Mouse (Mus musculus): ENCODE data around the gene Phkg2.
"Not testable (repeated sequence)": the region's sequence is repeated elsewhere in the genome, so short reads cannot be mapped to it uniquely, and the experiment has no call there.

Phkg2 gene

DNA sequence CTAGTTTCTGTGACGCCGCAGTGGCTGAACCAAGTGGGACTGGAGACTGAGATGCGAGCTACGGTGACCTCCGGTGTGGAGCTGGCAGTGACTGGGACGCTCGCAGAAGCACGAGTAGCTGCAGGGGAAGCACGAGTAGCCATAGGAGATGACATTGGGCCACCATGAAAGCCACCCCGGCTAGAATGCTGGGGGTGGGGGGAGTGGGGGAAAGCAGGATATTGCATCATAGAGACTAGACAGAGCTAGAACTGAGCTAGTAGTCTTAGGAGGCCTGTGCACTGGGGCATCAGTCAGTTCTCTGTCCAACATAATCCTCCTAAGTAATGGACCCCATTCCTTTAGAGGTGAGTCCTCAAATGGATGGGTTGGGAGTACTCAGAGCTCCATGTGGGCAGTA lies 31.1 kb downstream of the Phkg2 start:
- no peak for DNase-seq (ENCODE audit: low spot score)

DNA sequence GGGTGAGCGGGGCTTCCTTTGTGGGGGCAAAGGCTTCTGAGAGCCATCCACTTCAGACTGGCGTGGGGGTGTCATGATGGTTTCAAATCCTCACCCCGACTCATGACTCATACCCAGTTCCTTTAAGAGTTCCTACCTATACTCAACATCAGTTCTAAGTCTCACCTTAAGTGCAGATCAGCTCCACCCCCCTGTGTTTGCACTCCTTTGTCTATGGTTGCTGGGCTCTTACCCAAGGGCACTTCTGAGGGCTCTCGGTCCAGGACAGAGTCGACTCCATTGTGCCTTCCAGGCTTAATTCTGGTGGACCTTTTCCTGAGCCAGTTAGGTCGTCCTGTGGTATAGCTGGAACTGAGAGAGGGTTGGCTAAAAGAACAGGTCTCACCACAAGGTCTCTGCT lies 34.0 kb downstream of the Phkg2 start:
- DNase-seq (ENCODE audit: low spot score) = no peak

DNA sequence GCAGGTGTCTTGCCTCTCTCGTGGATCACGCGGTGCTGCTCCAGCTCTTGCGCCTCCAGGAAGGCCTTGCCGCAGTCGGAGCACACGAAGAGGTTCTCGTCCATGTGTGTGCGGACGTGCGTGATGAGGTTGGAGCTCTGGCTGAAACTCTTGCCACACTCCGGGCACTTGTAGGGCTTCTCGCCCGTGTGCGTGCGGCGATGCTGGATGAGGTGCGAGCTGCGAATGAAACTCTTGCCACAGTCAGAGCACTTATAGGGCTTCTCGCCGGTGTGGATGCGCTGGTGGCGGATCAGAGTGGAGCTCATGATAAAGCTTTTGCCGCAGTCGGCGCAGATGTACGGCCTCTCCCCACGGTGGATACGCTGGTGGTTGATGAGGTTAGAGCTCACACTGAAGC lies 37.9 kb downstream of the Phkg2 start:
- no peak for DNase-seq (ENCODE audit: low spot score)

DNA sequence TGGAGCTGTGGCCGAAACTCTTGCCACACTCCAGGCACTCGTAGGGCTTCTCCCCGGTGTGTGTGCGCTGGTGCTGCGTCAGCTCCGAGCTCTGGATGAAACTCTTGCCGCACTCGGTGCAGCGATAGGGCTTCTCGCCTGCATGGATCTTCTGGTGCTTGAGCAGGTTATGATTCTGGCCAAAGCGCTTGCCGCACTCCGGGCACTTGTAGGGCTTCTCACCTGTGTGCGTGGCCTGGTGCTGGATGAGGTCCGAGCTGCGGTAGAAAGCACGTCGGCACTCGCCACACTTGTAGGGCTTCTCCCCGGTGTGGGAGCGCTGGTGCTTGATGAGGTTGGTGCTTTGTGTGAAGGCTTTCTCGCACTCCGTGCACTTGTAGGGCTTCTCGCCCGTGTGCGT lies 38.4 kb downstream of the Phkg2 start:
- DNase-seq (ENCODE audit: low spot score) = no peak

DNA sequence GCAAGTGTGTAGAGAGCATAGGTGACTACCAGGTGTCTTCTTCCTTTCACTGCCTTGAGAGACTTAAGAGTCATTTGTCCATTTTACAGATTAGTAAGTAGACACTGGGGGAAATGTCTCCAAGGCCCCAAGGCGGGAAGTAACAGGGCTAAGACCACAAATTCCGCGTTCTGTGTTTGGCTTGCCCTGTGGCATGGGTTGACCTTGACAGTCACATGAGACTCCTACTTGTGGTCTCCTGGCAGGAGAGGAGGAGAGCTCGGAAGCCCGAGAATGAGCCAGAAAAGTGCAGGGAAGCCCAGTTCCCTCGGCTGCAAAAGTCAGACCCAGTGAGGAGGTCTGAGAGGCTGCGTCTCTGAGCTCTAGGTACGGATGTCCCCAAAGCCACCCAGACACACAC lies 40.4 kb downstream of the Phkg2 start:
- DNase-seq (ENCODE audit: low spot score) = no peak

DNA sequence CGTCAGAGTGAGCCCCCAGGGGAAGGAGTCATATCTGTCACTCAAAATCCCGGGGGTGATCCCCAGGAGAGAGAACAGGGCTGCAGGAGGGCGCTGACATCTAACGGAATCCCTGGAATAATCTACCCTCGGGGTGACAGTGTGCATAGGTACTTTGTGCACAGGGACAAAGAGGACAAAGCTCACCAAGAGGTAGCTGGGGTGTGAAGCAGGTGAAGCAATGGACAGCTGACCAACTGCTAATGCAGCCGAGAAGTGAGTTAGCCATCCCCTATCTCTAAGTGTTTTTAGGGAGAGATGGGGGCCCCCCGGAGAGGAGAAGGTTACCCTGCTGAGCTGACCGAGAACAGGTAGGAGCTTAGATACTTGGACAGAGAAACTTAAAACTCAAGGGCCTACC lies 41.0 kb downstream of the Phkg2 start:
- DNase-seq (ENCODE audit: low spot score) = no peak

DNA sequence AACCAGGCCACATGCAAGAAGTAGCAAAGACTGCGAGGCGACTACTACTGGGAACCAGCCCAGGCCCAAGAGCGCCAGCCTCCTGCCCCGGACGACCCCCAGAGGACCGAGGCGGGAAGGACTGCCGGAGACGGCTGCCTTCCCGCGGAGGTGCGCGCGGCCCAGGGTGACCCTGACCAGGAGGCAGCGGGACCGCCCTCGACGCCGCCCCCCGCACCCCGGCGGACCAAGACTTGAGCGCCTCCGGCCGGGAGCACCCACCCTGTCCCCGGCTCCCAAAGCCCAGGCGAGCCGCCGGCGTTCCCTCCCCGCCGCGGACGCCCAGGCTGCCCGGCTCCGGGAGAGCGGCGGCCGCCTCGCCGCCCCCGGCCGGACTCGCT lies 41.4 kb downstream of the Phkg2 start:
- DNase-seq (ENCODE audit: low spot score) = no peak

DNA sequence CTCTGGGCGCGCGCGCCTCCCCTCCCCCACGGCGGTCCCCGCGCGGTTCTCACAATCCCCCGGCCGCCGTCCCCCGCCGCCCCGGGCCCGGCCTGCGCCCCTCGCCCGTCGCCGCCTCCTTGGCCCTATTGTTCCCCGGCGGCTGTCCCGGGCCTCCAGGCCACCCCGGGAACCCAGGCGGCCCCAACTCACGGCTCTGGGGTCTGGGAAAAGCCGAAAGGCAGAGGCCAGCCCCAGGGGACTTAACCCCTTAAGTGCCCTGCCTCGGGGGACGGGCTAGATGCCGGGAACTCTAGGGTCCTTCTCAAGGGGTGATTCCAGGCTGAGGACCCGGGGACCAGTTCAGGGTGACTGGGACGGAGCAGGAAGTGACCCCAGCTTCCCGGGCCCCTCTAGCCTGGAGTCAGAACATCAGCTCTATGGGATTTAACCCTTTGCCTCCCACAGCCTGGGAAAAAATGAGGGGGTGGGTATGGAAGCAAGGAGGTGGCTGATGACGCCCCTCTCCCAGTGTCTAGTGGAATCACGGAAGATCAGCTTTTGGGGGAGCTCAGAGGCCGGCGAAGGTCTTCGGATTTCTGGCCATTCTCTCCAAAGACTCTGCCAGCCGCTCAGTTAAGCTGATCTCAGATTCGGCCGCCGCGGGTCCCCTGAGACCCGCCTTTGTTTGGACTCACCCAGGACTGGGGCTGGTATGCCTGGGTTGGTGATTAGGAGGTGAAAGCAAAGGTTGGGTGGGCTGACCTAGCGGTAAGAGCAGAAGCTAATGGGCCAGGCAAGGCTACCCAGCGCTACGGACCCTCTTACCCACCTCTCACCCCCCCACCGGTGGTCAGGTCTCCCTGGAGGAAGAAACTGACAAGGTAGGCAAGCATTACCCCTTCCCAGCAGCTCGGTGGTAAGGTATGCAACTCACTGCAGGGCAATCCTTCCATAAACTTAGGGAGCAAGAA lies 42.0 kb downstream of the Phkg2 start, which contains the start of gene Zfp629:
Zfp629 (minus strand) TSS at position 907 of the 953 bp plus-strand sequence.
- peak; percentile 57 for DNase-seq (ENCODE audit: low spot score)

DNA sequence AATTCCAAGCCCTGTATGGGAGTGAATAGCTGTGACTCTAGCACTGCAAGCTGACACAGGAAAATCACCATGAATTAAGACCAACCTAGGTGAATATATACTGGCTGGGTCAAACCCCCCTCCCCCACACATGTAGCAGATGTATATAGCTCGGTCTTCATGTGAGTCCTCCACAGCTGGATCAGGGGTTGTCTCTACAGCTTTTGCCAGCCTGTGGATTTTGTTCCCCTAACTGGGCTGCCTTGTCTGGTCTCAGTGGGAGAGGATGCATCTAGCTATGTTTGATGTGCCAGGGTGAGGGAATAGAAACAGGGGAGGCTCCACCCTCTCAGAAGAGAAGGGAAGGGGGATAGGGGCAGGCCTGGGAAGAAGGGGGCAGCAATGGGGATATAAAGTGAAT lies 43.2 kb downstream of the Phkg2 start:
- DNase-seq (ENCODE audit: low spot score) = no peak

DNA sequence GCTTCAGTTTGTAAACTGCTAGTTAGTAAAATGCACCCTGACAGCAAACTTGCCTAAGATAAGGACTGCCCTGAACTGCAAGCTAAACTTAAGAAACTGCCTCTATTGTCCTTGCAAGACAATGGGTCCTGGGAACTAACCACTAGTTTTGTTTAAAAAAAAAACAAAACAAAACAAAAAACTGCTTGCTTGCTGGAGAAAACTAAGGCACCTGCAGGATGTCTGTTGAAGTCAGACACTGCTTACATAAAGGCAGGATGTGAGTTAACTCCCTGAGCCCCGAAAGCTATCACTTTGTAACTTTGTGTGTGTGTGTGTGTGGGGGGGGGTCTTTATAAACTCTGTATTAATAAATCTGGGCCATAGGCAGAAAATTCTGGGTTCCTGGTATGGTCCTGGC lies 43.7 kb downstream of the Phkg2 start:
- no peak for DNase-seq (ENCODE audit: low spot score)

DNA sequence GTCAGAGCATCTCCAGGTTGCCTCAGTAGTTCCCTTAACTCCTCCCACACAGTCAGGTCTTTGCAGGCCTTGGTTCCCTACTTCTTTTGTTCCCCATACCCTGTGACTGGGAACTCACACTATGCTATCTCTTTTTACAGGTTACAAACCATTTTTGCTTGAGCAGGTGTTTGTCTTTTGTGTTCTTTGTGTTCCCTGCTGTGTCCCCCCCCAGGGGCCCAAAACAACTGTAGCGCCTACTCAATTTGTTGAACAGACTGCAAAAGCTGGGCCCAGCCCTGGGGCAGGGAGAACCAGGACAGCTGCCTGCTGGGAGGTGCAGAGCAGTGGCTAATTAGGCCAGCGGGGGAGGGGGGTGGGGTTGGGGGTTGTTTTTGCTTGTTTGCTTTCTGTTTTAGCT lies 44.8 kb downstream of the Phkg2 start:
- DNase-seq (ENCODE audit: low spot score) = no peak

DNA sequence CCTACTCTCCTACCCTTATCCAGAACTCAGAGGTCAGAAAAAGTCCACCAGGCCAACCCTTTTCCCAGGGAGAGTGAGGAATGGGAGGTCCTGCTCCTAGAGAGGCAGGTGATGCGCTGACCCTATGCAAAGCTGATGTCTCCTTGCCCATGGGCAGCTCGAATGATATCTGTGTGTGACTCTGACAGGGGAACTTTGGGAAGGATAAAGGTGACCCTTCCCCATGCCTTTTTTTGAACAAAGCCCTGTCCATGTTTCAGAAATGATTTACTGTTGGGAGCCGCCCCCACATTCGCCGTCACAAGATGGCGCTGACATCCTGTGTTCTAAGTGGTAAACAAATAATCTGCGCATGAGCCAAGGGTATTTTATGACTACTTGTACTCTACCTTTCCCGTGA lies 45.3 kb downstream of the Phkg2 start:
- DNase-seq (ENCODE audit: low spot score) = not testable (repeated sequence)

DNA sequence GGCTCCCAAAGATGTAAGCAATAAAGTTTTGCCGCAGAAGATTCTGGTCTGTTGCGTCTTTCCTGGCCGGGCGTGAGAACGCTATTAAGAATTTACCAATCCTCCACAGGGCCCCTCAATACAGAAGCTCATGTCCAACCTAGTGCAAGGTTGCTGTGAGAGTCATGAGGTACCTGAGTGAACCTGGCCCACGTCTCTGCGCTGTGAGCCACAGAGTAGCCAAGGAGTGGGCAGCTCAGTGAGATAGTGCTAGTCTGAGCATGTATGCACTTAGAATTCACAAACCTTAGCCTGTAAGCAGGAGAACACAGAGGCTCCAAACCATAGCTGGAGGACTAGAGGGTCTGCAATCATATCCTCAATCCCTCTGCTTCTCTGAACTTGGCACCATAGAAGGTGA lies 52.9 kb downstream of the Phkg2 start:
- no peak for DNase-seq (ENCODE audit: low spot score)

DNA sequence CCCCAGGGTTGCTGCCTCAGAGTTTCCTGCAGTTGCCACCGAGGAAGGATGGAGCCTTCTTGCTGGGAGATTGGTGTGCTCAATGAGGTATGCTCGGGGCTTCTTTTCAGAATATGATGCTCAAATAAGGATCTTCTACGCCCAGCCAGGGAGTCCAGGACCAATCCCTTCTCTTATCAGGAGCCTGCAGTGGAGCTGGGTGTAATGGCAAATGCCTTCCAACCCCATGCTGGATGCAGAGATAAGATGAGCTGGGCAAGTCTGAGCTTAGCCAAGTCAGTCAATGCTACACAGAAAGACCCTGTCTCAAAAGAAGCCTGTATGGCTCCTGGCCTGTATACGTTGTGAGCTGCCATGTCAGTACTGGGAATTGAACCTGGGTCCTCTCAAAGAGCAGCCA lies 53.3 kb downstream of the Phkg2 start:
- no peak for DNase-seq (ENCODE audit: low spot score)

DNA sequence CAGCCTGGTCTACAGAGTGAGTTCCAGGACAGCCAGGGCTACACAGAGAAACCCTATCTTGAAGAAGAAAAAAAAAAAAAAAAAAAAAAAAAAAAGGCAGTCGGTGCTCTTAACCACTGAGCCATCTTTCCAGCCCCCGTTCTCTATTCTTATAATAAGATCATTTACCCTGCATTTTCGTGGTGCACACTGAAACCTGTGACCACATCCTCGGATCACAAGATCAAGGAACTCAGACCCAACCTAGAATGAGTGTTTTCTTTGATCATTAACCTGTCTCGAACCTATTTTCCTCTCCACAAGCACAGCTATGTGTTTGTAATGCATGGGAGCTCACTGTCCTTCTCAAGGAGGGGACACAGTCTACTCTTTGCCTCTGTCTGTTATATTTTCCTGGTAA lies 55.5 kb downstream of the Phkg2 start:
- DNase-seq (ENCODE audit: low spot score) = no peak

DNA sequence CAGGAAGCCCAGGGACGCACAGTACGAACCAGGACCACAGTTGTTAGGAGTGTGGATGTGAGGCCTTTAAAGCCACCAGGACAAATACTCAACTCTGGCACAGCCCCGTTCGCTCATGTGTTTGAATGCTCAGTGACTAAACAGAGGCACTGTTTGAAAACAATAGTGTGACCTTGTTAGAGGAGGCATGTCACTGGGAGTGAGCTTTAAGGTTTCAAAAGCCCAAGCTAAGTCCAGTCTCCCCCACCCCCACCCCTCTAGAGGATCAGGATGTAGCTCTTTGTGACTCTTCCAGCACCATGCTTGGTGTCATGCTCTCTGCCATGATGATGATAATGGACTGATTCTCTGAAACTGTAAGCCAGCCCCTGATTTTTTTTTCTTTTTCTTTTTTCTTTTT lies 58.3 kb downstream of the Phkg2 start:
- DNase-seq (ENCODE audit: low spot score) = no peak

All from urinary bladder, postnatal 25 days (tissue).